Mouse (Mus musculus): ENCODE measurements around the gene Gna14. TPM values are rescaled to one million over a fixed set of nuclear protein-coding genes. Genes with fewer than 3 reads are reported as not detected.

The Gna14 gene
- total RNA-seq (2021) = under 1 TPM; 0.42 to 0.43 TPM

DNA sequence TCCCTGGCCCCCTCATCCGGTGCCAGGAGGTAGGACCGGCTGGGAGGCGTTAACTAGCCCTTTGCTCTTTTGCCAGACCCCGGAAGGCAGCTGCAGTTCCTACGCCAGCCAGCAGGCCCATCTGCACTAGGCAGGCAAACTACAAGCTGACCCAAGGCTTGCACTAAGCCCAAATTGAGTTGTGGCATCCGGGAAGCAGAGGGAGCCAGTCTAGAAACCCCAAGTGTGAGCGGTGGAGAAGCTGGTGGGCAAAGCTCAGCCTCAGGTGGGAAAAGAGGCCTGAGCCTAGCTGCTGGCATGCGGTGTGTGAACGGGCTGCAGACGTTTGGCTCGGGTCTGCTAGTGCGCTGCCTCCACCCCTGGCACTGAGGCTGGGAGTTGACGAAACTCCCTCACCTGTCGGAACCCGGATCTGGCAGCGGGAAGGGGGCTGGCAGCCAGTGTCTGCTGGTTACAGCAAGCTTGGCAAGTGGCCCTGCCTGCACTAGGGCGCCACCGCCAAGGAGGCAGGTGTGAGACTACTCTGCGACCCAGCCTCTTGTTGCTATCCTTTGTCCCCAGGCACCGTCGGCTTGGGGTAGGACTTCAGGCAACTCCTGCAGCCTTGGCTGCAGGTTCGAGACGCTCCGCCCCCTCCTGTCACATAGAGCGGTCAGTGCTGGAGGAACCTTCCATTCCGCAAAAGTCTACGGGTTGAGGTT lies at the start of gene Gna14:
Gna14 (plus strand) TSS at position 232 of the 701 bp plus-strand sequence.
- intact Hi-C loops (cut with DNase I) = loop anchor here (1.0 to 10.0 kb wide), 3 partner anchors 77 to 371 kb away; no protein-coding TSS in a partner anchor
- DNase-seq = peak; percentile 63 to 79

DNA sequence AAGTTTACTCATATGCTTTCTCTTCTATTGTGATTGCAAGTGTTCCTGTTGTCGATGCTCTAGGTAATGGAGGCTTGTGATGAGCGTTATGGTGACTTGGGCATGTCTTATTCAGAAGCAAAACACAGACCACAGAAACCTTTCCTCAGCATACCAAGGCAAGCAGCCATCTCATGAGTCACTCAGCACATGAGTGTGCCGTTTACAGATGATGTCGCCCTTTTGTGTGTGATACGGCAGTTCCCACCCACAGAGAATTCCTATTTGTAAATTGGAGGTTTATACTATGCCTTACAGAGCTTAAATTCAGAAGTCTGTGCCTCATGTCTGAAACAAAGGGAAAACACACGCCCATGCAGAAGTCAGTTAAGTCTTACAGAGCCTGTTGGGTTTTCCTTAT lies 49.0 kb upstream of the Gna14 start:
- intact Hi-C loops (cut with DNase I) = no loop called here
- peak; percentile 27 to 43 for DNase-seq

- DNase-seq = no peak
- intact Hi-C loops (cut with DNase I) = no loop called here
Observed at GRCm38 (mm10) chr19:16390192-16390795, 45.3 kb upstream of the Gna14 start.

DNA sequence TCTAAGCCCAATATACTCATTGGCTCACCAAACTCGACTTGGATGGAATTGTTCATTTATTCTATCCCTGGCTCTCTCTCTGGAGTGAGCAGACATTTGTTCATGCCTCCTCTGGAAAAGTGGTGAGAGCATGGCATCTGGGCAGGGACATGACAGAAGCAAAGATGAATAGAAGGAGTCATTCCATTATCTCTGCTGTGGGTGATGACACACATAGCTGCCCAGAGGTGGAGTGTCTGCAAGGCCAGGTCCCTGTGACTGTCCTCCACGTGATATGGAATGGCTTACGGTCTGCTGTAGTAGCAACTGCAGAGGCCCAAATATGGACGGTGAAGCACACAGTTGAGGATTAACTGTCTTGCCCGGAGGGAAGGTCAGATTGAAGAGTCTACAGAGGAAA lies 41.2 kb upstream of the Gna14 start:
- intact Hi-C loops (cut with DNase I) = no loop called here

GRCm38 (mm10) chr19:16403101-16403500 lies 32.5 kb upstream of the Gna14 start:
- intact Hi-C loops (cut with DNase I) = no loop called here
- DNase-seq = peak; percentile 50 to 63

More for the DNA sequence above, 41.2 kb upstream of the Gna14 start:
- no peak for DNase-seq

DNA sequence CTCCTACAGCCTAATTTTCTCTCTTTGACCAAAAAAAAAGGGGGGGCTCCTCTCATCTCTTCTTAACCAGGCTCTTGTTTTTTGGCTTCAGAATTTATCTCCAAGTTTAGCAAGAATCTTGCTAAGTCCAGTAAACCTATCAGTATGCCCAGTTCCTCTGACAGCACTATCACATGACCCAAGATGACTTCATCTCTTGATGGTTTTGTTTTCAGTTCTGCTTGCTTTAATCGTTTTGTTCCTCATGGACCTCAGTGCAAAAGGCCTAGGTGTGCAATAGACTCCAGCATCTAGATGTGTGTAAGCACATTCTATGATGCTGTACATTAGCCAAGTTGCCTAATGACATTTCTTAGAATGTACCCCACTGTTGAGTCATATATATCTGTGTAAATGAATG lies 27.8 kb upstream of the Gna14 start:
- intact Hi-C loops (cut with DNase I) = no loop called here
- DNase-seq = no peak

DNA sequence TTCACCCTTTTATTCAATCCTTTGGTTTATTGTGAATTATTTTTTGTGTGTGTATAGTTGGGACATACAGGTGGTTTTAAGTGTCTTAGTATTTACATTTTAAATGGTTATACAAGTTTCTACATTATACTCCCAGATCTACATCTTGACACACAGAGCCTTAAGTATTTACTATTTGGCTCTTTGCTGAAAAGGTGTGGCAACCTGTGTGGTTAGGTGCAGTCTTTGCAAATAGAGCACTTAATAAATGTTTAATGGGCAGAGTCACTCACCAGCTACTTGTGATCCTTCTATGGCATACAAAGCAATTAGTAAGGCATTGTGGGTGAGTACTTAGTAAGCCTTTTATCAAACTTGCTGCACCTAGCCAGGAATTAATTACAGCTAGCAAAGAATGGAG lies 24.3 kb upstream of the Gna14 start:
- intact Hi-C loops (cut with DNase I) = no loop called here
- no peak for DNase-seq

- no peak for DNase-seq
Observed at GRCm38 (mm10) chr19:16418086-16418663, 17.4 kb upstream of the Gna14 start.

GRCm38 (mm10) chr19:16425596-16425995 lies 10.0 kb upstream of the Gna14 start:
- intact Hi-C loops (cut with DNase I) = no loop called here
- DNase-seq = no peak

More at GRCm38 (mm10) chr19:16418086-16418663, 17.4 kb upstream of the Gna14 start:
- intact Hi-C loops (cut with DNase I) = no loop called here

- intact Hi-C loops (cut with DNase I) = loop anchor here (10.0 kb wide), 1 partner anchor 367 kb away; no protein-coding TSS in a partner anchor
- no peak for DNase-seq
Observed at GRCm38 (mm10) chr19:16431368-16431767, 4.2 kb upstream of the Gna14 start.

GRCm38 (mm10) chr19:16434879-16435278 lies 683 bp upstream of the Gna14 start:
- intact Hi-C loops (cut with DNase I) = loop anchor here (1.0 to 10.0 kb wide), 3 partner anchors 77 to 370 kb away; no protein-coding TSS in a partner anchor
- peak in 1 of 2 experiments; percentile 33 for DNase-seq

DNA sequence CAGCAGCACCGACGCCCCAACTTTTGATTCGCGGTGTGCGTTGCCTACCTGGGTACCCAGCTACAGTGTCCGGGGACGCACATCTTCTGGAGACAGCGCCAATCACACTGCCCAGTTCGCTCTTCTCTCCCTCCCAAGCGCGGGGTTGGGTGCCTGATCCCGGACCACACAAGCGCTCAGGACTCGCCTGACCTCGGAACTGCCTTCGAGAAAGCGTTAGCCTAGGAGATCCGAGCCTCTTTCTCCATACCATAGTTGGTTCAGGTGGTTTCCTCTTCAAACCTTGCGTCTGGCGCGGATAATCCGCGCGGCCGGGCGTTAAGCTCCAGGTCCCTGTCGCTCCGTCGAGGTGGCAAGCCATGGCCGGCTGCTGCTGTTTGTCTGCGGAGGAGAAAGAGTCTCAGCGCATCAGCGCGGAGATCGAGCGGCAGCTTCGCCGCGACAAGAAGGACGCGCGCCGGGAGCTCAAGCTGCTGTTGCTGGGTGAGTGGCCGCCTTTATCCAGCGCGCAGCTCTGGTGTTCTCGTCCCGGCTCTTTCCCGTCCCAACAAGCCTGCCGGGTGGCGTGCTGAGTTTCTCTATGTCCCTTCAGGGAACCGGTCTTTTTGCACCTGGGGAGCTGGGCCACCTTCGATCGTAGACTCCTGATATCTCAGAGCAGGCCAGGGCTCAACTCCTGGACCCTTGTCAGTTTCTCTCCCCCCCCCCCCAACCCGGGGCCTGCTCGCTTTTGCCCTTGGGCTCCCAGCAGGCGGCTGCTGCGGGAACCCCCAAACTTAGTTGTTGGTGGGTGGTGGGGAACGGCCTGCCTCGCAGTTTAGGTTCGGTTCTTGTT lies 990 bp downstream of the Gna14 start:
- peak; percentile 15 to 23 for DNase-seq
- intact Hi-C loops (cut with DNase I) = loop anchor here (5.0 to 10.0 kb wide), 2 partner anchors 76 to 372 kb away; no protein-coding TSS in a partner anchor

GRCm38 (mm10) chr19:16437170-16437483 lies 1.6 kb downstream of the Gna14 start:
- intact Hi-C loops (cut with DNase I) = loop anchor here (5.0 to 10.0 kb wide), 2 partner anchors 75 to 372 kb away; no protein-coding TSS in a partner anchor
- no peak for DNase-seq

DNA sequence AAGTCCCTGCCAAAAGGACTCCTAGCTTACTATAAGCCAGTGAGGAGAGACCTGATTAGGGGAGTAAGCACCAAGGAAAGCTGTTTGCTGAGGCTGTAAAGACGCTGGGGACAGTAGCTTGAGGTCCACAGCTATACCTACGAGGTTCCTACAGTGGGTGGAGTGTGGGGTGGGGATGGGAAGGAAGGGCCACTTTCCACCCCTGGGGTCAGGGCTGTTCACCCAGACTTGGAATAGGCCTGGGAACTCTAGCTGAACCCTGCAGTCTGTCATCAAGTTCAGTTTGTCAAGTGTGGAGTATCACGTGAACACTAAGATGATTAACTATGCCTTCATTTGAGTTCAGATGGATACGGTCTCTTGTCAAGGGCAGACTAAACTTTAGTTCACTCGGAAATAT lies 2.3 kb downstream of the Gna14 start:
- no peak for DNase-seq
- intact Hi-C loops (cut with DNase I) = loop anchor here (5.0 to 10.0 kb wide), 2 partner anchors 74 to 373 kb away; no protein-coding TSS in a partner anchor

DNA sequence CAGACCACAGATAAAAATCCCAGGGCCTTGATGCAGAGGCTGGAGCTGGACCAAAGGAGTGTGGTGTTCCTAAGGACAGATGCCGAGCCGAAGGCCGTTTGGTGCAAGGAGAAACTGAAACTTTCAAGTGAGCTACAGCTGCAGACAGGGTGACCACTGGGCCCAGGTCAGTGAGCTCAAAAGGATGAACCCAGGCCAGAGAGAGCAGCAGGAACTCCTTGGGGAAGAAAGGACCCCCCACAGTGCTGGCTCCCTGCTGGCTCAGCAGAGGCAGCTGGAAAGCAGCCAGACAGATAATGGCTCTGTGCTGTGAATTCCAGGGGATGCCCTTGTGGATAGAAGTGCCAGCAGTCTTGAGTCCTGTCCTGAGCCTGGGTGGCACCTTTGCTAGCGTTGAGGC lies 3.7 kb downstream of the Gna14 start:
- intact Hi-C loops (cut with DNase I) = loop anchor here (5.0 to 10.0 kb wide), 2 partner anchors 73 to 374 kb away; no protein-coding TSS in a partner anchor

GRCm38 (mm10) chr19:16439834-16440233 lies 4.3 kb downstream of the Gna14 start:
- intact Hi-C loops (cut with DNase I) = loop anchor here (5.0 to 10.0 kb wide), 2 partner anchors 72 to 375 kb away; no protein-coding TSS in a partner anchor
- DNase-seq = no peak

More for the DNA sequence above, 3.7 kb downstream of the Gna14 start:
- DNase-seq = peak; percentile 21 to 37

DNA sequence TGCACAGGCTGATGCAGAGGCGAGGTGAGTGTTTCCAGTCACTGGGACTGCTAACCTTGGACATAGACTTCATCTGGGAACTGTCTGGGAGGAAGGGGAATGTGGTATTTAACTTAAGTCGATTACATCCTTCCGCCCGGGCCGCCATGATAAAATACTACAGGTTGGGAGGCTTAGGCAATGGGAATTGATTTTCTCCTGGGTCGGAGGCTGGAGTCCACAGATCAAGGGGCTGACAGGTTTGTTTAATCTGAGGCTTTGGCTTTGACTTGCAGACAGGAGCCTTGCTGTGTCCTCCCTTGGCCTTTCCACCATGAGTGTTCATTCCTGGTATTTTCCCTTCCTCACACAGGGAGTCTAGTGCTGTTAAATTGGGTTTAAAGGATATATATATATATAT lies 5.8 kb downstream of the Gna14 start:
- intact Hi-C loops (cut with DNase I) = no loop called here
- no peak for DNase-seq

GRCm38 (mm10) chr19:16443335-16443734 lies 7.8 kb downstream of the Gna14 start:
- no peak for DNase-seq
- intact Hi-C loops (cut with DNase I) = no loop called here

DNA sequence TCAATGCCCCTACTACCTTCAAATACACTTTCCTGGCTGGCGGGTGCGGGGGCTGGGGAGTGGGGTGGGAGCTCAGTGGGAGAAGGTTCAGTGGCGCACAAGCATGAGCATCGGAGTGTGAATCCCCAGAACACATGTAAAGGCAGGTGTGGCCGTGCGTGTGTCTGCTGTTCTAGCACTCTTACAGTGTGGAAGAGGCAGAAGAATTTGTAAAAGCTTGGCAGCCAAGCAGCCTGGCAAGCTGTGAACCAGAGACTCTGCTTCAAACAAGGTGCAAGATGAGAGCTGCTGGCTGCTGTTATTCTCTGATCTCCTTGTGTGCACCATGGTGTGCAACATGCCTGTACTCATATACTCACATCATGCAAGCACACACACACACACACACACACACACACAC lies 11.1 kb downstream of the Gna14 start:
- DNase-seq = no peak

DNA sequence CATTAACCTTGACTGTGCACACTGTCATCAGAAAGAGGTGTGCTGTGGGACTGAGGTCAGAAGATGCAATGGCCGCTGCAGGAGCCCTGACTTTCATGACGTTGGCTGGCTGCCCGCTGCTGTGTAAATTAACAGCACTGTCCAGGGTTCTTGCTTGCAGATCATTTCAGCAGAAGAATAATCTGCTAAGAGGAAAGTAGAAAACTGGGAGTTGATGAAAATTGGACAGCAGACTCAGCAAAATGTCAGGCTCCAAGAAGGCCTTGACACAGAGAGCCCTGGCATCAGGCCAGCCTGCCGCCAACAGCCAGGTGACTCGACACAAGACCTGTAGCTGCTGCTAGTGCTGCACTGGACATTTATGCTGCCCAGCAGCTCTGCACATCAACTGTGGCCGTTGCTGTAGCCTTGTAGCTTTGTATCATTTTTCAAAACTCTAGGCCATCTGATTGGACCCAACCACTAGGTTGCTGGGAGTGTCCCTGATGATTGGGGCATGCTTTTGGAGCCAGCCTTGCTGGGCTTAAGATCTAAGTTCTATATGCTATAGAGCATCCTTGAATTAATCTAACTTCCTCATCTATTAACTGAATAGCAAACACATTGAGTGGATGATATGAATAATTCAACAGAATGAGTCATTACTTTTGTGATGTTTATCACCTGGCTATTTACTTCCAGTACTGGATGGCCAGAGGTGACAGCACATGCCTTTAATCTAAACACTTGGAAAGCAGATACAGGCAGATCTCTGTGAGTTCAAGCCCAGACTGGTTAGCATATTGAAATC lies 12.5 kb downstream of the Gna14 start:
- no peak for DNase-seq
- intact Hi-C loops (cut with DNase I) = no loop called here

More for the DNA sequence above, 11.1 kb downstream of the Gna14 start:
- intact Hi-C loops (cut with DNase I) = no loop called here
